Mouse (Mus musculus): ENCODE results near the gene Plcg2.

Gene Plcg2

GRCm38 (mm10) chr8:117547945-117548344 lies 49.9 kb downstream of the Plcg2 start:
- DNase-seq (ENCODE audit: low spot score in 2 of 2) = no peak

GRCm38 (mm10) chr8:117548453-117548852 lies 50.4 kb downstream of the Plcg2 start:
- no peak for DNase-seq (ENCODE audit: low spot score in 2 of 2)

GRCm38 (mm10) chr8:117550529-117550928 lies 52.4 kb downstream of the Plcg2 start:
- no peak for DNase-seq (ENCODE audit: low spot score in 2 of 2)

- no peak for DNase-seq (ENCODE audit: low spot score in 2 of 2)
Observed at GRCm38 (mm10) chr8:117561014-117561413, 62.9 kb downstream of the Plcg2 start.

- no peak for DNase-seq (ENCODE audit: low spot score in 2 of 2)
Observed at GRCm38 (mm10) chr8:117561735-117562361, 63.8 kb downstream of the Plcg2 start.

- no peak for DNase-seq (ENCODE audit: low spot score in 2 of 2)
Observed at GRCm38 (mm10) chr8:117562445-117563014, 64.4 kb downstream of the Plcg2 start.

GRCm38 (mm10) chr8:117569409-117569808 lies 71.3 kb downstream of the Plcg2 start:
- DNase-seq (ENCODE audit: low spot score in 2 of 2) = peak; percentile 48 to 76

- DNase-seq (ENCODE audit: low spot score in 2 of 2) = no peak
Observed at GRCm38 (mm10) chr8:117576291-117576785, 78.2 kb downstream of the Plcg2 start.

- DNase-seq (ENCODE audit: low spot score in 2 of 2) = no peak
Observed at GRCm38 (mm10) chr8:117577059-117577458, 79.0 kb downstream of the Plcg2 start.

- peak in 1 of 2 experiments; percentile 19 for DNase-seq (ENCODE audit: low spot score in 2 of 2)
Observed at GRCm38 (mm10) chr8:117577883-117578282, 79.8 kb downstream of the Plcg2 start.

GRCm38 (mm10) chr8:117578856-117579255 lies 80.8 kb downstream of the Plcg2 start:
- no peak for DNase-seq (ENCODE audit: low spot score in 2 of 2)

GRCm38 (mm10) chr8:117593862-117594261 lies 95.8 kb downstream of the Plcg2 start:
- DNase-seq (ENCODE audit: low spot score in 2 of 2) = no peak

- DNase-seq (ENCODE audit: low spot score in 2 of 2) = no peak
Observed at GRCm38 (mm10) chr8:117595001-117595400, 96.9 kb downstream of the Plcg2 start.

- no peak for DNase-seq (ENCODE audit: low spot score in 2 of 2)
Observed at GRCm38 (mm10) chr8:117596777-117597176, 98.7 kb downstream of the Plcg2 start.

GRCm38 (mm10) chr8:117600839-117601238 lies 102.7 kb downstream of the Plcg2 start:
- DNase-seq (ENCODE audit: low spot score in 2 of 2) = peak in 1 of 2 experiments; percentile 37

GRCm38 (mm10) chr8:117604101-117604500 lies 106.0 kb downstream of the Plcg2 start:
- DNase-seq (ENCODE audit: low spot score in 2 of 2) = peak in 1 of 2 experiments; percentile 25

- peak in 1 of 2 experiments; percentile 51 for DNase-seq (ENCODE audit: low spot score in 2 of 2)
Observed at GRCm38 (mm10) chr8:117604671-117605070, 106.6 kb downstream of the Plcg2 start.

- peak in 1 of 2 experiments; percentile 21 for DNase-seq (ENCODE audit: low spot score in 2 of 2)
Observed at GRCm38 (mm10) chr8:117605201-117605600, 107.1 kb downstream of the Plcg2 start.

GRCm38 (mm10) chr8:117610506-117610905 lies 112.4 kb downstream of the Plcg2 start:
- no peak for DNase-seq (ENCODE audit: low spot score in 2 of 2)

GRCm38 (mm10) chr8:117612861-117613260 lies 114.8 kb downstream of the Plcg2 start:
- no peak for DNase-seq (ENCODE audit: low spot score in 2 of 2)

GRCm38 (mm10) chr8:117626040-117626838 lies 128.1 kb downstream of the Plcg2 start:
- DNase-seq (ENCODE audit: low spot score in 2 of 2) = peak in 1 of 2 experiments; percentile 62

GRCm38 (mm10) chr8:117627096-117627495 lies 129.0 kb downstream of the Plcg2 start:
- DNase-seq (ENCODE audit: low spot score in 2 of 2) = no peak
